Mouse (Mus musculus) frontal cortex, postnatal 14 days (tissue): ENCODE measurements around the gene C8a.

Source experiments
- DNase-seq, 2 experiments: peaks; one replicate each; pipeline ENCODE4 v3.0.0; 2022; ENCODE audit warnings: low spot score in 2 of 2

The C8a gene

DNA sequence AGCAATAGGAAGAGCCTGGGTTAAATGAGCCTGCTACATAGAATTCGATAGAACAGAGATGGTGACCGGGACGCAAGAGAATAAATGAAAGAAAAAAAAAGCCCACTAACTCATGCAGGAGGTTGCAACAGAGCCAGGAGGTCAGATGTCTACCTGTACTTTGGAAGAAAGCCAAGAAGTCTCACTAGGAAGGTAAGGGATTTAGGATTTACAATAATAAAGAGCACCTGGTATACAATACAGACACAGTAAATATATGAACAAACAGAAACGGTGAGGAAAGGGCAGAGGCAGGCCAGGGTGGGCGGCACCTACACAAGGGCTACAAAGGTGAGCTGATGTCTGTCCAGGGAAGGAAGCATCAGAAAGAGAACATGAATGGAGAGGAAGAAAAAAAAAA is 34.0 kb downstream of the C8a start:
- no peak for DNase-seq

DNA sequence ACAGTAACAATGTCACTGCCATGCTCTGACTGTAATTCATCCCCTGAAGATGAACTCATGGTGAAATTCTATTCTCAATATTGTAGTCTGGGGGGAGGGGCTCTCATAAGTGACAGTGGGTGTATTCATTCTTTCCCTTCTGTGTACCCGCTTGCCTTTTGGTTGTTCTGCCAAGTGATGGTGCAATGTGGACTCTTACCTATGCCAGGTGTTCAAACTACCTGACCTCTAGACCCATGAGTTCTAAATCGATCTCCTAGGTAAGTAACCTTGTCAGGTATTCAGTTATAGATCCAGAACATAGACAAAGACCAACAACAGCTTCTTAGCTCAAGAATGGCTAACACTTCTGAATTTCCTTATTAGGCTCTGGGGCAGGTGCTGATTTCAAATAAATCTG is 37.9 kb downstream of the C8a start:
- no peak for DNase-seq

DNA sequence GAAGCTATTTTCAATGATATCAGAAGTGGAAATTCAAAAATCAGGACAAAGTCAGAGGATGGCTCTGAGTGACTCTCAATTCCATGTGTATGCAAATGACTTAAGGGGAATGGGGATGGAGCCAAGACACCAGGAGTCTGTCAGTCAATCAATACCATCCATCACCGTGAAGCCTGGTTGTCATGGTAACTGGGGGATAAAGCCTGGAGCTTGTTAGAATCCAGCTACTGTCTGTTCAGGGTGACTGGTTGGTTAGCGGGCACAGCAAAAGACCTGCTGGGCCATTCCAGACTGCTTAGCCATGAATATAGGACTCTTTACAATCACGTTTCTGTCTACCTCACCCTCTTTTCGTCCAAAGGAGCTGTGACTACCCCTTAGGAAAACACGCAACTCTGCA is 41.1 kb downstream of the C8a start:
- no peak for DNase-seq

DNA sequence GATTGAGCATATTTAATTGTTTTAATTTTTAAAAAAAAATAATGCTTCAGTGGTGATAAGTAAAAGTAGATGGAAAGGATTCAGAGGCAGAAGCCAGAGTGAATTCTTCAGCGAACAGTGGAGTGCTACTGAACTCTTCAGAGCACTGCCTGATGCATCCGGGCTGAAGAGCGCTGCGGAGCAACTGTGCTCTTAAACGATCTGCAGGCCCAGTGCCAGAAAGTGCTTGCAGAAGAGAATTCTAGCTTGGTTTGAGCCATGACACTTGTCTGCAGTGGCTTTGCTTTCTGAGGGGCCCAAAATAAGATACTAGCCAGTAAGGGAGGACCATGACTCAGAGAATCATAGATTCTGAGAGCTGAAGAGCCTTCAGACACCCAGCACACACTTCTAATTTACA is 47.3 kb downstream of the C8a start:
- no peak for DNase-seq

DNA sequence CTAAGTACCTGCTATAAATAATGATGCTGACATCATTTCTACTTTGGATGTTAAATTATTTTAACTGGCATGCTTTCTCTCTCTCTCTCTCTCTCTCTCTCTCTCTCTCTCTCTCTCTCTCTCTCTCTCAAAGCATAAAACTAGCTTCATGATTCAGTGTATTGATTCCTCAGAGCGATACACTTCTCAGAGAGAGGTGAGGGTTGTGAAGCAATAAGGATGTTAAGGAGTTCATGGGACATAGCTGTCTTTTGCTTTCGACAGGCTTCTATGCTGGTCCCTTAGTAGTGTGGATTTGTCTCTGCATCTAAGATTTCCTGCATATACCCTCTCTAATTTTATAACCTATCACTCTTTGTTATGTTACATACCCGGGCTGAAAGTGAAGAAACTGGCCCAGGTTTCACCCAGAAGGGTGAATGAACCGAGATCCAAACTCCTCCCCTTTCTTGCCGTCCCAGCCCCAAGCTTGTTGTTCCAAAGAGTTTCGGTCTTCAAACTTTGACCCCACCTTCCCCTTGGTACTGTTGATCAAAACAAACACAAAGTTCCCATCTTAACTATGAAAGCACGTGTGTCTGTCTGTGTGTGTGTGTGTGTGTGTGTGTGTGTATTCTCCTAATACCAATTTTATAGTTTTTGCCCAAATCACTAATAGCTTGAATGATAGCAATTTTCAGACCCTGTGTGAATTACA is 51.7 kb downstream of the C8a start:
- no peak for DNase-seq

DNA sequence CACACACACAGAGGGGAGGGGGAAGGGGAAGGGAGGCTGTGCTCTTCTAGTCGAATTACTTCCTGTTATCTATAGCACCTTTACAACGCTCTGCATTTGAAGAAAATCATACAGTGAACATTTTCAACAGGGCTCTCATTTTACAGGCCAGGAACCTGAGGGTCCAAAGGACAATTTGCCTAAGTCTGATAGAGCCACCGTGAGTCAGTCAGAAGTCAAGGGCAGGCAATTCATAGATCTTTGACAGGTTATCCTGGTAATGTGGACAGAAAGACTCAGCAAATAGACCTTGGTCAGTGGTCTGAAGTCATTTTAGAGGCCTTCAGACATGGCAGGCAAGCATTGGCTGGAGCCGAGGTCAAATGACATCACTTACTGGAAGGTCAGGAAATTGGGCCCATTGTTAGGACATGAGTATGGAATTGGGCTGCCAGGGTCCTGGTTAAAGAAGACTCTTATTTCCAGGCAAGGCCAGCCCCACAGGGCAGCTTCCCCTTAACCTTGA is 52.5 kb downstream of the C8a start:
- DNase-seq, result no peak

DNA sequence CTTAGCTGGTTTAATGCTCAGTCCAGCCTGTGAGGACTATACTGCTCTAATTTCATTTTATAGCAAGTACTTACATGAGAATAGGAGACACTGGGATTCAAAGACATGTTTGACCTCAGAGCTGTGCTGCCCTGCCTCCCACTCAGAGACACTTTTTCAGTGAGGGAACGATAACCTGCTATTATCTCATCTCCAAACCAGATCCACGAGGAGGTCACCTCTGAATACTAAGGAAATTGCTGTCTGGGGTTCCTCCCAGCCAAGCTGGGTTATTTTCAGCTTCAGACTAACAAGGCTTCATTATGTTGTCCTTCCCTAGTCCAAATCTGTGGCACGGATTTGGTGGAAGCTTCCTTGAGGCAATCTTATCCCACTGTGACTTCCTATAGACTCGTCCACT is 56.3 kb downstream of the C8a start:
- no peak for DNase-seq

DNA sequence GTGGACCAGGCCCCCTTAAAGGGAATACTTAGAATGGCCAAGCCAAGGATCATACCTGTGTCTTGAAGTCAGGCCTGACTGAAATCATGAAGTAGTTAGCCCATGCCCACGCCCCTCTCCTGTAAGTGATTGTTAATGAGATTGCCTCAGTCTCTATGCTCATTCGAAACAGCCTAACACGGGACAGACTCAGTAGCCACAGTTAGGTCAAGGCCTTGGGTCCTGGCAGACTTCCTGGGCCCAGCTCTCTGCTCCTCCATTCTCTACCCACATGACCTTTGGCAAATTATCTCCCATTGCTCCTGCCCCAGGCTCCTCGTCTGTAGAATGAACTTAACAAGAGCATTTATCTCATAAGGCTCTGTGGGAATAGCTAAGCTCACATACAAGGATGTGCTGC is 57.2 kb downstream of the C8a start:
- DNase-seq, result no peak

DNA sequence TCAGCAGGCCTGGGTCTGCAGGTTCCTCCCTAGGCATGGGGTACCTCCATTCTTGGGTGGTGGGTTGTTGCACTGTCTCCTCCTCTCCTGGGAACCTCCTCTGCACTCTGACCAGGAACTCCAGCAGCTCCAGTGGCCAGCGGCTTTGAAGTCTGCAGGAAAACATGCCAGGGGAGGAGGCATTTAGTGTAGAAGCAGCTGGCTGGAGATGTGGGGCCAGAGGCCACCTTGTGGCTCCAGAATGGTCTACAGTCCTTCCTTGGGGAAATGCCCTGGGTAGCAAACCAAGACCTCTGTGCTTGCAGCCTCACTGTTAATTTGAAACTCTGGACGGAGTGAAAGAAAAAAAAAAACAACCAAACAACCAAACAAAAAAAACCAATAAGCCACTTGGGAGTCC is 58.7 kb downstream of the C8a start:
- DNase-seq, result no peak

DNA sequence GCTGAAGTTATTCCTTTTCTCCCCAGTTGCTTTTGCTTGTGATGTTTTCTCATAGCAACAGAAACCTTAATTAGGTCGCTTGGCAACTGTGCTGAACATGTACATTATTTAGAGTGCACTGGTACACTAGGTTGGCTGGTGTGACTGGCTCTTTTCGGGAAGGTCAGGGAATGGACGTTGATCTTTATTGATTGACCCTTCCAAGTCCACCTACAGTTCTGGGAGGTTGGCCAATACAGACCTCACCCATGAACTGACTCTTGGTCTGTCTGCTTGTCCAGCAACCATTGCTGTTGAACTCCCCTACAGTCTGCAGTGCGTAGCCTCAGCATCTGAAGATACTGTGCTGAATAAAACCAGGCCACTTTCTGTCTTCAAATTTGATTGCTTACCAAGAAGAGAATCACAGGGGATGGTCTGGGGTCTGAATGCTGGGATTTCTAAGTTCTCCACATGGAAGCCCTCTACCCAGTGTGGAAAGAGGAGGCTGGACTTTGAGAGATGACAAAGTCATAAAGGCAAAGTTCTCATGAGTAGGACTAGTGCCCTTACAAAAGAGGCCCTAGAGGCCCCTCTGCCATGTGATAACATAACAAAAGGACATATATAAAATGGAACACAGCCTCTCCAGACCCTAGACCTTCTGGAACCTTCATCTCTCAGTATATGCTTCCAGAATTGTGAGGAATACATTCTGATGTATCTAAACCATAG is 59.5 kb downstream of the C8a start:
- DNase-seq, result no peak

DNA sequence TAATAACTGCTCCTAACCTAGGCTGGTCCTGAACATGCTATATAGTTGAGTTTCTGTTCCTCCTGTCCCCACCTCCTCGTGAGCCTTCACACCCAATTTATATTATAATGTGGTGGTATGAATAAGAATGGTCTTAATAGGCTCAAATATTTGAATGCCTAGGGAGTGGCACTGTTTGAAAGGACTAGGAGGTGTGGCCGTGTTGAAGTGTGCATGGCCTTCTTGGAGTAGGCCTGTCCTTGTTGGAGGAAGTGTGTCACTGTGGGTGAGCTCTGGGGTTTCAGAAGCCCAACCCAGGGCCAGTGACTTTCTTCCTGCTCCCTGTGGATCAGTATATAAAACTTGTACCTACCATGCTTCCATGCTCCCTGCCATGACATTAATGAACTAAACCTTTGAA is 62.6 kb downstream of the C8a start:
- no peak for DNase-seq

DNA sequence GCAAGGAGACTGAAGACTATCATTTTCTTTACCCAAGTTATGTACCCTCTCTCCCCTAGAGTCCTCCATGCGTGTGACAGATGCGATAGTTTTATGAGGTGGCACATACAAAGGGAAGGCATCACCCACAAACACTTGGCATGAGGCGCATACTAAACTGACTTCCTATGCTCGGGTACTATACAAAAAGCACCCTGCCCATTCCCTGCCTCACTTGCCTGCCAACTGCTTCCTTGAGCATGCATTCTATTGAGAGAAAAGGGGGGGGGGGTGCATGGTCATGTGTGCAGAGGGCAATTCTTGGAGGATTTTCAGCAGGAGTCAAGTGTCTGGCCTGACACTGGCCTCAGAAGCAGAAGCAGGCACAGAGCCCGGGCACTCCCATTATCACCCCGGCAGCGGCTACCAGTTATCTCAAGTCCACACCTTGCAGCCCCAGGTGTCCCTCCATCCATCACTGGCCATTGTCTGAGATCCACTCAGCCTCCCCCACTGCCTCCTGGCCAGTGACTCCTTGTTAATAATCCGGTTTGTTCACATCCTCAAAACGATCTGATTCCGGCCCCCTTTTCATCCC is 65.4 kb downstream of the C8a start:
- DNase-seq, result no peak

DNA sequence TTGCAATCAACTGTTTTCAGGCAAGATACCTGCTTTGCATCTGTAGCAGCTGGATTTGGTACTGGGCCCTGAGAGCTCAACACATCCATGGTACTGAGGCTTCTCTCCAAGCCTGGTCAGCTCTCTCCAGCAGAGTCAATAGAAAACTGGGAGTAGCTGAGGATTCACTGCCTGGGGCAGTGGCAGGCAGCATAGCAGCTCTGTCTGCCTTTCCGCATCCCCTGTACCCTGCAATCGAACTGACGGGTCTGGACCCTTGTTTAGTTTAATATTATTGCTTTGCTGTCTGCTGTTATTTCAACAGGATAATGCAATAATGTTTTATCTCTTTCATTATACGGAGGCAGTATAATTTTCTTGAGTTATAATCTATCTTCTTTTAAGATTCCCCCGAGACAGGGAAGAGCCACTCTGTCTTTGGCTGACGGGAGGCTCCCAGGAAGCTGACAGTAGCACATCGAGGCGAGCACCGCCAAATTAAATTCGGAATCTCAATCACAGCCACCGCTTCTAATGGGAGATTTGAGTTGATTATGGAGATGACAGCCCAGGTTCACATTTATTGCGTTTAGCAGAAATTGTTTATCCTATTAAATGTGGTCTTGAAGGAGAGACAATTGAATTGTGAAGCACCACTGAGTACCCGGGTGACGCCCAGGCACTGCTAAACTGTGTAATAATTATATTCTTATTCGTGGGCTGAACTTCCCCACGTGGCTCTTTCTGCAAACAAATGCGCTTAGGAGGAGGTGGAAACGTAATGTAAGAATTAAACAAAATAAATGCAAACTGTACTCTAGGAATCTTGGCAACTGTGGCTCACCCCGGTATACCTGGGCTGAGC is 70.6 kb downstream of the C8a start:
- no peak for DNase-seq

DNA sequence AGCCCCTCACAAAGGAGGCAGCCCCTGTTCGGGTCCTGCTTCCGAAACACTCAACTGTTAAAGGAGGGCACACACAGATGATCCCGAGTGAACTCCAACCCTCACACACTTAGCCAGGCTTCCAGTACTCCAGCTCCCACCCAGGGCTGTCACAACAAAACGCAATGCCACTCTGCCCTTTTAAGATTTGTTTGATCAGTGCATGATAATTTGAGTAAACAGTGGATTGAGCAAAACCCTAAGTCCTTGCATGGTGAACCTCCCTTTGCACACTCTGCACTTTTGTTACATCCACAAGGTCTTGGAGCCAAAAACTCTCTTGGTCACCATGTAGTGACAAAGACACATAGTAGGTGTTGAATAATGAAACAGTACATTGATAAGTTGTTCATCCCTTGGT is 72.1 kb downstream of the C8a start:
- no peak for DNase-seq

DNA sequence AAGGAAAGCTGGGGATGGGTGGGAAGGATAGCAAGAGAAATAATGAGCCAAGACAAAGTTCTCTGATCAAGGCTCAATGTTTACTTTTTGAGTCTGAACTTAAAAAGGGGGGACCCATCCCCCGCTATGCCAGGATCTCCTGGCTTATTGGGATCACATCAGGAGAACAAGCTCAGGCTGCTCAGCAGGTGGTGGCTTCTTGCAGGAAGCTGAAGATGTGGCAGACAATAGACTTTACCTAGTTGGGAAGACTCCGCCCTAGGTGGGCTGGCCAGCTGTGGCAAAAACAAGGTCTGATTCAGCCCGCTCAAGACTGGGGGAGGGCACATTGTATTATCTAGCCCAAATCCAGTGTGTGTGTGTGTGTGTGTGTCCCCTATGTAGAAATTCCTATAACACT is 74.6 kb downstream of the C8a start:
- DNase-seq, result no peak

DNA sequence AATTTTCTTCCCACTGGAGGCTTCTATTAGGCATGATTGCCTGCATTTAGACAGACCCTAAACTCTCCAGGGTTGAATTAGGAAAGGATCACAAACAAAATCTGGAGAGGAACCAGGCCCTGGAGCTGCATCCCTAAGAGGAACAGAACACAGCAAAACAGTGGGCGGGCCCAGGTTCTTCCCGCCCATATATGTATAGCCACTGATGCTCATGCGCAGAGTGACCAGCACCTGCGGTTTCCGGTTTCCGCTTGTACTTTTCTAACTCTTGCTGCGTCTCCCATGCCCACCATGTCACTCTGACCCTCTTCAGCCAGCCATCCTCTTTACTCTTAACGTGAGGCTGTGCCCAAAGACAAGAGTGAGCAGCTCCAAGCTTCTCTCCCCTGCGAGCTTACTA is 77.2 kb downstream of the C8a start:
- DNase-seq, result no peak

DNA sequence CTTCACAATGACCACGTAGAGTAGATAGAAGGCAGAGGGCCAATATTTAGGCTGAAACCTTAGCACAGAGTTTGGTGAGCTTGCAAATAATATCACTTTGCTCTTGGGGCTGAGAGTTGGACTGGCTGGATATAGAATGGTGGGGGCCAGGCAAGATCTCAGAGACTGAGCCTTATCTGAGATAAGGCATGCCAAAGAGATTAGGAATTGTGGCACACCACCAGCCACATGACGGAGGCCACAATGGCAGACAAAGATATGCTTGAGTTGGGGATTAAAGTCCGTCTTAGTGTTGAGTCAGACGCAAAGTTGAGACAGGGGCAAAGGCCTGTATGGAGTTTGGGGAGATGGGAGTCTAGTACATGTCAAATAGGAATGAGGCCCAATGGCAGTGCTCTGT is 84.1 kb downstream of the C8a start:
- no peak for DNase-seq

DNA sequence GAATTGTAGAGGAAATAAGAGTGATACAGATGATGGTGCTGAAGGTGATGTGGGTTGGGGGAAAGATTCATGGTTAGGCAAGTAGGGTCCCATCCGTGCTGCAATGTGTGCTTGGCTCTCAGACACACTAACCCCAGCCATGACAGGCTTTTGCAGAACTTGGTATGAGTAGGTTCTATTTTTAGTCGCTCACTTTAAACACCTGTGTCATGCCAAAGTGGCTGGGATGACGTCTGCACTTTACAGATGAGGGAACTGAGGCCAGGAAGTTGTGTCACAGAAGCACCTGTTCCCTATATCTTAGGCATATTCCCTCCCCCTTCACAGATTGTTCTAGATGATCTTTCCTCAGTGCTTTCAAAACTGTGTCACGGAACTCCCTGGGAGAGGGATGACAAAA is 93.9 kb downstream of the C8a start:
- DNase-seq, result no peak

DNA sequence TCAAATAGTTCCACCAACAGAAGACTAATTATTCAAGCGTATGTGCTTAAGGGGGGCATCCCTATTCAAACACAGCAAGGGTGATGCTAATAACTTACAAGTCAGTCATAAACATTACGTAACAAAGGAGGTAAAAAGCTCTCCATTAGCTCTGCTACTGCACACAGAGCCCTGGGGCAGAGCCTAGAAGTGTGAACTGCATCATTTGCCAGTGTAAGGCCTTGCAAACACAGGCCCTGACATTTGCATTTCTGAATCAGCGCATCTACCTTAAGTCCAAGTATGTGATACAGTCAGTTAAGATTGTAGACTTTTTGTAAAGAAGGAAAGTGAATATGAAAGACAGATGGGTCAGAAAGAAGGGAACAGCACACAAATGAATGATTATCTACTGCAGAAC is 94.8 kb downstream of the C8a start:
- DNase-seq, result no peak

DNA sequence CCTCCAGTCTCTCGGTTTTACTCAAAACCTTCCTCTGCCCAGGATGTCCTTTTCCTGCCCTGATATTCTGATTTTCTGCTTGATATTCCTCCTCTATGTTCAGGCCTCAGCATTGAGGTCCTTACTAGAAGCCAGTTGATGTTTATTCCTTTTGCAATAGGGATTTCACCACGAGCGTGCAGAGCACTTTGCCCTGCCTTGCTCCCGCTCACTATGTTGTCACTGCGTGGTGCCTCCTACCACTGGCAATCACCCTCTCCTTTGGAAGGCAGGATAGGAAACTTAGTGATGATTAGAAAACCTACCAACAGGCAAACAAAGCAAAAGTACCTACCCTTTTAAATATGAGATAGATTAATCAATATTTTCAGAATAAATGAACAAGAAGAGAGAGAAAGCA is 96.7 kb downstream of the C8a start:
- no peak for DNase-seq

DNA sequence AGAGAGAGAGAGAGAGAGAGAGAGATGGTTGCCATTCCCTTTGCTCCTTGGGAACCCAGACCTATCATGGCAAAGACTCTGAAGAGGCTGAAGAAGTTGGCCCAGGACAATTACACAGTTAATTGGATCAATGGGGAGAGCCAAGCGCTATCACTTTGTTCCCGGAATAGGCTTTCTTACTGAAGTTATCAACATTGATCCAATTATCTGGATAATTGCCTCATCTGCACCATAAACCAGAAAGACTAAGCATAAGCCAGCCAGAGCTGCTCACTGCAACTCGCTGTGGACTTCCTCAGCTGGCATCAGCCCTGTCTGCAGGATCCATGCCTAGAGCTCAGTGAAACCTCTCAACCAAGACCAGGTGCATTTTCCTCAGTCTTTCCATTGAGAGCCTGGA is 100.6 kb downstream of the C8a start:
- DNase-seq, result no peak

DNA sequence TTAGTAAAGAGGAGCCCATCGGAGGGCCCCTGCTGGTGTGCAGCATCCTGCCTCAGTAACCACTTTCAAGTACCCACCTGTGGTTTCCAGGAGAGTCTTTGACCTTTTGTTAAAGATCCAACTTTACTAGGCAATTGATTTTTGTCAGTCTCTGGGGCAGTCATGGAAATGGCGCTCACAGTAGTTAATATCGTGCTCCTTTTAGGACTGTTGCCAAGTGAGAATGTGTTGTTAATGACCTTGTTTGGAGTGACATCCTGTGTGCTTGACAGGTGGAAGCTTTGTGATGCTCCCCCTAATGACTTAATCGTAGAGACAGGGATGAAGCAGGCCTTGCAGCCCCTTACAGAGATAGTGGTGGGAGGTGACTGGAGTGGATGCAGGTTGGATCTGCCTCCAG is 105.9 kb downstream of the C8a start:
- DNase-seq, result no peak
